Mouse (Mus musculus) myocyte (in vitro differentiated cells): ENCODE measurements around the gene Cfap100.

Source experiments
- CEBPB ChIP-seq: IDR thresholded peaks from 2 replicates; pipeline ENCODE4 v1.6.1; 2011; ENCODE audit warnings: mild to moderate bottlenecking, moderate library complexity; ENCODE audit not compliant: poor library complexity, insufficient read depth, severe bottlenecking
- MYOD1 ChIP-seq, 3 experiments: IDR thresholded peaks; one replicate each; pipeline ENCODE4 v1.6.1; 2011; ENCODE audit warnings: control low read depth in 2 of 3, low read depth in 2 of 3, mild to moderate bottlenecking in 2 of 3, moderate library complexity in 1 of 3; ENCODE audit not compliant: insufficient read length in 2 of 3, control insufficient read depth in 1 of 3
- MYOG ChIP-seq, 3 experiments: IDR thresholded peaks; one replicate each; pipeline ENCODE4 v1.6.1; 2011; ENCODE audit warnings: control low read depth in 2 of 3, low read depth in 2 of 3, mild to moderate bottlenecking in 2 of 3; ENCODE audit not compliant: insufficient read length in 2 of 3, control insufficient read depth in 1 of 3, insufficient read depth in 1 of 3
- POLR2A ChIP-seq: IDR thresholded peaks from one replicate; pipeline ENCODE4 v1.6.1; 2011; ENCODE audit warnings: low read depth, mild to moderate bottlenecking, control low read depth, moderate library complexity; ENCODE audit not compliant: insufficient read length
- TCF12 ChIP-seq: IDR thresholded peaks from one replicate; pipeline ENCODE4 v1.6.1; 2011; ENCODE audit warnings: mild to moderate bottlenecking, control low read depth; ENCODE audit not compliant: poor library complexity, insufficient read depth, severe bottlenecking
- USF1 ChIP-seq: IDR thresholded peaks from one replicate; pipeline ENCODE4 v1.6.1; 2011; ENCODE audit warnings: low read depth, mild to moderate bottlenecking, control low read depth, moderate library complexity

- TF ChIP-seq POLR2A (no peak), USF1 (no peak), MYOD1 (IDR thresholded peaks at IDR 0.05; ENCODE audit: control insufficient read depth in 1 of 3, insufficient read length in 2 of 3, low read depth in 2 of 3) (peak in 1 of 3 experiments; percentile 10), TCF12 (no peak), MYOG (IDR thresholded peaks at IDR 0.05; ENCODE audit: control insufficient read depth in 1 of 3, insufficient read depth in 1 of 3, insufficient read length in 2 of 3, low read depth in 2 of 3) (peak in 1 of 3 experiments; percentile 4), CEBPB (no peak)
Measured at GRCm38 (mm10) chr6:90369725-90370553, 58.7 kb downstream of the Cfap100 start.
